Comparison of ENCODE assay signal across 9 mouse cellular contexts in the genomic region with DNA sequence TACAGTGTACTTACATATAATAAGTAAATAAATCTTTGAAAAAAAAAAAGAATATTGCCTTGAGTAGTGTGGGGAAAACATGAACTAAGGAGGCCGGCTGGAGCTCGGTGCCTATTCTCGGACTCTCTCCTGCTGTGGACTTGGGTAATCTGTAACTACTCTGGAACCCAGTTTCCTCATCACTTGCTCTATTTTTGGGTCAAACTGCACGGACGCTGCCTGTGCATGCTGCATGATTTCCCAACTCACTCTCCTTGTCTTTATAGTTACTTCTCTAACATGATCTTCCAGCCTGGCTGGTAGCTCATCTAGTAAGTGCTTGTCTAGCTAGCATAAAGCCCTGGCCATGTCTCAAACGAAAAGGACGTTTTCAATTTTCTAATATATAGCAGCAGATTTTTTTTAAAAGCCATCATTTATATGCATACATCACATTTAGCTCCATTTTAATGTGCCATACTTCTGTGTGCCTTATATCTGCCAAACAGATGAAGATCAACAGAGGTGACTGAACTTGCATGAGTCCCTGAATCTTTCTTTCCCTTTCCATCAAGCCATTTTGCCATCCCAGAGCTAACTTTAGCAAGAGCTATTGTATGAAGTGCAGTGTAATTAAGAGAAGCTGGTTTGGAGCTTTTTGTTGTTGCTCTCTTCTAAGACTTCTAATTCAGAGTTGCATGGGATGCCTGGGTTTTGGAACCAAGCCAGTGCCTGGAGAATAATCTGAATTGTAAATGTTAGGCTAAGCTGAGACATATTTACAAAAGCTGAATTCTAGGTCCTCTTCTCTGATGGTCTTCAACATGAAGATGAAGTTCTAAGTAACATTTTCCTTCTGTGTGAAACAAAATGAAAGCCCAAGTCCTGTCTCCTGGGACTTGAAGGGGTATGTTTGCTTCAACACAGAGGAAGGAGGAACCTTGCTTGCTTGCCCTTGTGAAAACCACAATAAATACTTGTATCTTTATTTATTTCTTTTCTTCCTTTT. TPM values are rescaled to one million over a fixed set of nuclear protein-coding genes. Genes with fewer than 3 reads are reported as not detected.
DNase-seq lines count a peak whose midpoint lies in the region; ATAC-seq and TF ChIP-seq lines count a peak whose summit lies in the region.
"Had no signal": no experiment of that assay in that cellular context is flagged by ENCODE, and none has a peak within 500 bp of the region (broad histone marks: within the 10 kb centered on the region; RNA-seq: fewer than 3 reads in every experiment).

No protein-coding gene starts in this region.

- H3K4me3 ChIP-seq in bone marrow, adult 2 months (replicated peaks; ENCODE audit: control insufficient read depth, low read depth, low read length) = no peak overlapping the region
- no peak overlapping the region for H3K4me3 ChIP-seq in hindbrain, embryonic 13.5 days

- TF ChIP-seq CTCF in bone marrow, adult 2 months (IDR thresholded peaks at IDR 0.05; ENCODE audit: control insufficient read depth, insufficient read depth, low read length) = no peak

- peak; percentile 57 for ATAC-seq in megakaryocyte, adult 5-6 weeks (ENCODE audit: poor library complexity, severe bottlenecking)
- no peak for ATAC-seq in hindbrain, embryonic 13.5 days (ENCODE audit: low FRiP score)

- no peak overlapping the region for H3K9ac ChIP-seq in hindbrain, embryonic 13.5 days

- H3K36me3 ChIP-seq in hindbrain, embryonic 13.5 days = no peaks in the 10 kb centered on the region

- 21% methylated on average over 7 of the region's 7 CpGs for WGBS in bone marrow, adult 2 months
- WGBS in hindbrain, embryonic 13.5 days = 92% methylated on average over 7 of the region's 7 CpGs

- DNase-seq in layer of hippocampus, adult 11-12 months (ENCODE audit: low spot score) = peak; percentile 62
- no peak for DNase-seq in layer of hippocampus, postnatal 14 days (ENCODE audit: low spot score in 2 of 2)
- DNase-seq in kidney, postnatal 14 days = peak; percentile 20
- no peak for DNase-seq in urinary bladder, adult 18-20 months (ENCODE audit: low spot score in 2 of 2)
- no peak for DNase-seq in heart, postnatal 14 days
- DNase-seq: right cerebral cortex, postnatal 25 days had no signal

- intact Hi-C loops in heart, postnatal 14 days (cut with DNase I) = no loop called here

- H3K27ac ChIP-seq in bone marrow, adult 2 months (ENCODE audit: control insufficient read depth, insufficient read depth, low read depth, low read length, poor library complexity) = peak overlapping the region; percentile 66; the same call in 1 of the 2 replicates
- H3K27ac ChIP-seq in hindbrain, embryonic 13.5 days = no peak overlapping the region

- peaks cover 10% of the 10 kb centered on the region for H3K4me1 ChIP-seq in bone marrow, adult 2 months (ENCODE audit: control insufficient read depth, insufficient read depth, low read length)
- no peaks in the 10 kb centered on the region for H3K4me1 ChIP-seq in hindbrain, embryonic 13.5 days (replicated peaks)

- H3K27me3 ChIP-seq in hindbrain, embryonic 13.5 days = no peaks in the 10 kb centered on the region

- H3K9me3 ChIP-seq in hindbrain, embryonic 13.5 days = no peaks in the 10 kb centered on the region

- TF ChIP-seq POLR2A in bone marrow, adult 2 months (IDR thresholded peaks at IDR 0.05; ENCODE audit: borderline replicate concordance, control insufficient read depth, low read depth, low read length) = no peak

- H3K4me2 ChIP-seq in hindbrain, embryonic 13.5 days = no peak overlapping the region

RNA-seq across cellular contexts. Expression of a gene that starts 20.2 kb away (rescaled TPM):
- 10 to 100 TPM; 48.7 to 52.2 TPM for total RNA-seq in layer of hippocampus, postnatal 14 days (2021)
- 77.2 and 86.3 TPM in 2 replicates for polyA plus RNA-seq in bone marrow, adult 2 months (2011; ENCODE audit: insufficient read depth, insufficient read length, low replicate concordance, missing spikeins)
- 48.2 and 50.2 TPM in 2 replicates for total RNA-seq in megakaryocyte, adult 5-6 weeks (2015)
- 33.3 and 47.0 TPM in 2 replicates for total RNA-seq in megakaryocyte, adult 5-6 weeks (2017)
- 9.4 and 10.0 TPM in 2 replicates for polyA plus RNA-seq in hindbrain, embryonic 13.5 days (2015; fragmentation: Nextera tagmentation; extraction: Ambion mirVana)
- 10 to 100 TPM; 10.6 to 12.6 TPM for total RNA-seq in heart, postnatal 14 days (2021)

RNA-seq across cellular contexts. Expression of a gene that starts 53.4 kb away (rescaled TPM):
- 100 to 1,000 TPM; 318 to 321 TPM for total RNA-seq in layer of hippocampus, postnatal 14 days (2021)
- 132 and 148 TPM in 2 replicates for polyA plus RNA-seq in bone marrow, adult 2 months (2011; ENCODE audit: insufficient read depth, insufficient read length, low replicate concordance, missing spikeins)
- total RNA-seq in megakaryocyte, adult 5-6 weeks (2015) = 249 and 281 TPM in 2 replicates
- total RNA-seq in megakaryocyte, adult 5-6 weeks (2017) = 144 and 161 TPM in 2 replicates
- 381 and 422 TPM in 2 replicates for polyA plus RNA-seq in hindbrain, embryonic 13.5 days (2015; fragmentation: Nextera tagmentation; extraction: Ambion mirVana)
- total RNA-seq in heart, postnatal 14 days (2021) = 100 to 1,000 TPM; 216 to 231 TPM

Comparison
In these comparisons a context has a peak if more than half of its experiments do, and no peak if none do; other contexts are left out.
1. DNase-seq: peak in layer of hippocampus, adult 11-12 months (single experiment) and kidney, postnatal 14 days (single experiment); none in layer of hippocampus, postnatal 14 days (0 of 2), urinary bladder, adult 18-20 months (0 of 2) and heart, postnatal 14 days (0 of 2).